11 mouse cellular contexts compared by ENCODE assay signal in genomic region chr17:36178938-36179337, GRCm38 (mm10). TPM values are rescaled to one million over a fixed set of nuclear protein-coding genes. Genes with fewer than 3 reads are reported as not detected.
DNase-seq lines count a peak whose midpoint lies in the region; ATAC-seq and TF ChIP-seq lines count a peak whose summit lies in the region.
"Not testable (repeated sequence)": the region's sequence is repeated elsewhere in the genome, so short reads cannot be mapped to it uniquely, and the experiment has no call there.
"Had no signal": no experiment of that assay in that cellular context is flagged by ENCODE, and none has a peak within 500 bp of the region (broad histone marks: within the 10 kb centered on the region; RNA-seq: fewer than 3 reads in every experiment).

No protein-coding gene starts in this region.

- H3K27ac ChIP-seq in embryonic facial prominence, embryonic 13.5 days; heart, embryonic 11.5 days (ENCODE audit: low read depth, low read length); hindbrain, postnatal 0 days; limb, embryonic 12.5 days; neural tube, embryonic 14.5 days (ENCODE audit: low read depth, low read length): not testable (repeated sequence)

- peak overlapping the region; percentile 64 for H3K9ac ChIP-seq in embryonic facial prominence, embryonic 13.5 days
- not testable (repeated sequence) for H3K9ac ChIP-seq in heart, embryonic 11.5 days (ENCODE audit: low read depth, low read length); hindbrain, postnatal 0 days (replicated peaks; ENCODE audit: low read length); neural tube, embryonic 14.5 days (replicated peaks; ENCODE audit: low read depth, low read length)
- H3K9ac ChIP-seq in limb, embryonic 12.5 days (replicated peaks) = peak overlapping the region; percentile 40; the same call in 1 of the 2 replicates

- H3K4me1 ChIP-seq in embryonic facial prominence, embryonic 13.5 days; heart, embryonic 11.5 days (ENCODE audit: control insufficient read depth, insufficient read depth, low read length); hindbrain, postnatal 0 days (ENCODE audit: insufficient read depth, low read length); limb, embryonic 12.5 days (replicated peaks); neural tube, embryonic 14.5 days (ENCODE audit: control insufficient read depth, insufficient read depth, low read length): not testable (repeated sequence)

- peak; percentile 17 for DNase-seq in hindbrain, postnatal 0 days (ENCODE audit: low spot score)
- peak; percentile 12 for DNase-seq in lung, postnatal 10 days
- DNase-seq in thymus, postnatal 10 days (ENCODE audit: low spot score in 2 of 2) = peak; percentile 52 to 60

- H3K4me2 ChIP-seq in embryonic facial prominence, embryonic 13.5 days = peak overlapping the region; percentile 71
- peak overlapping the region; percentile 65 for H3K4me2 ChIP-seq in heart, embryonic 11.5 days
- H3K4me2 ChIP-seq in hindbrain, postnatal 0 days (ENCODE audit: low read depth, low read length) = peak overlapping the region; percentile 47; the same call in 1 of the 2 replicates
- H3K4me2 ChIP-seq in limb, embryonic 12.5 days = peak overlapping the region; percentile 68
- H3K4me2 ChIP-seq in neural tube, embryonic 14.5 days (ENCODE audit: low read depth, low read length) = peak overlapping the region; percentile 36

- peak overlapping the region; percentile 47 for H3K4me3 ChIP-seq in embryonic facial prominence, embryonic 13.5 days
- H3K4me3 ChIP-seq in heart, embryonic 11.5 days (ENCODE audit: low read depth, low read length) = peak overlapping the region; percentile 35
- peak overlapping the region; percentile 26 for H3K4me3 ChIP-seq in hindbrain, postnatal 0 days (ENCODE audit: low read length)
- peak overlapping the region; percentile 41 for H3K4me3 ChIP-seq in limb, embryonic 12.5 days (replicated peaks)
- H3K4me3 ChIP-seq in neural tube, embryonic 14.5 days (ENCODE audit: low read depth, low read length) = peak overlapping the region; percentile 17

- H3K36me3 ChIP-seq in embryonic facial prominence, embryonic 13.5 days; heart, embryonic 11.5 days (ENCODE audit: control insufficient read depth, insufficient read depth, low read length); hindbrain, postnatal 0 days (ENCODE audit: insufficient read depth, low read length); limb, embryonic 12.5 days; neural tube, embryonic 14.5 days (ENCODE audit: control insufficient read depth, insufficient read depth, low read length): not testable (repeated sequence)

- H3K27me3 ChIP-seq in embryonic facial prominence, embryonic 13.5 days = peaks cover 50% of the 10 kb centered on the region
- H3K27me3 ChIP-seq in heart, embryonic 11.5 days (ENCODE audit: control insufficient read depth, insufficient read depth, low read length) = peaks cover 18% of the 10 kb centered on the region
- H3K27me3 ChIP-seq in hindbrain, postnatal 0 days (ENCODE audit: insufficient read depth, low read length); neural tube, embryonic 14.5 days (ENCODE audit: control insufficient read depth, insufficient read depth, low read length): not testable (repeated sequence)
- H3K27me3 ChIP-seq in limb, embryonic 12.5 days = peaks cover 45% of the 10 kb centered on the region

- ATAC-seq in activated CD4-positive, CD25-positive, alpha-beta regulatory T cell, adult 4 months = peak; percentile 52
- ATAC-seq in embryonic facial prominence, embryonic 13.5 days (ENCODE audit: insufficient number of reproducible peaks, insufficient read depth, low FRiP score, low TSS enrichment, low read depth); heart, embryonic 11.5 days (replicated peaks; ENCODE audit: insufficient number of reproducible peaks, low FRiP score, low TSS enrichment); hindbrain, postnatal 0 days; neural tube, embryonic 14.5 days (ENCODE audit: low read depth): not testable (repeated sequence)
- ATAC-seq in limb, embryonic 12.5 days (ENCODE audit: insufficient number of reproducible peaks, insufficient read depth, low FRiP score, low TSS enrichment, low read depth) = 0 out of 2 replicates have a peak, but pooled peaks have one; percentile 59

- H3K9me3 ChIP-seq in embryonic facial prominence, embryonic 13.5 days; heart, embryonic 11.5 days (replicated peaks; ENCODE audit: control insufficient read depth, low read length); hindbrain, postnatal 0 days (ENCODE audit: low read length); limb, embryonic 12.5 days; neural tube, embryonic 14.5 days (ENCODE audit: control insufficient read depth, low read length): not testable (repeated sequence)

- WGBS in embryonic facial prominence, embryonic 13.5 days = under 1% methylated on average over 40 of the region's 40 CpGs
- WGBS in heart, embryonic 11.5 days (ENCODE audit: insufficient replicate concordance) = under 1% methylated on average over 40 of the region's 40 CpGs
- 1% methylated on average over 40 of the region's 40 CpGs for WGBS in hindbrain, postnatal 0 days
- 0% methylated on average over 38 of the region's 40 CpGs for WGBS in limb, embryonic 12.5 days
- WGBS in neural tube, embryonic 14.5 days = under 1% methylated on average over 39 of the region's 40 CpGs

- TF ChIP-seq CTCF in hindbrain, postnatal 0 days (IDR thresholded peaks at IDR 0.05; ENCODE audit: low read depth) = not testable (repeated sequence)

RNA-seq across cellular contexts. Expression of gene Gm8909, which starts 10.6 kb away (rescaled TPM):
- 1 to 10 TPM; 1.3 to 5.2 TPM for polyA plus RNA-seq in activated CD4-positive, CD25-positive, alpha-beta regulatory T cell, adult 4 months (2017; shearing (Covaris generic))
- 0.26 TPM in 1 of 2 replicates, not detected in the other for polyA plus RNA-seq in embryonic facial prominence, embryonic 13.5 days (2015; fragmentation: Nextera tagmentation; extraction: Ambion mirVana)
- not detected in 2 replicates for polyA plus RNA-seq in heart, embryonic 11.5 days (2014; fragmentation: Nextera tagmentation; extraction: Ambion mirVana)
- not detected in 2 replicates for total RNA-seq in hindbrain, postnatal 0 days (2014; rRNA removed)
- 0.28 and 0.35 TPM in 2 replicates for polyA plus RNA-seq in hindbrain, postnatal 0 days (2015; fragmentation: Nextera tagmentation; extraction: Ambion mirVana)
- polyA plus RNA-seq in limb, embryonic 12.5 days (2016; fragmentation: Nextera tagmentation; extraction: Ambion mirVana) = not detected in 2 replicates
- polyA plus RNA-seq in neural tube, embryonic 14.5 days (2014; fragmentation: Nextera tagmentation; extraction: Ambion mirVana) = not detected in 2 replicates
- total RNA-seq: gastrocnemius, adult 18-20 months; left cerebral cortex, postnatal 25 days had no signal

RNA-seq across cellular contexts. Expression of gene H2-T3, which starts 11.1 kb away (rescaled TPM):
- 1 to 10 TPM in 1 of 2 experiments, not detected in 1; 5.7 TPM for polyA plus RNA-seq in activated CD4-positive, CD25-positive, alpha-beta regulatory T cell, adult 4 months (2017; shearing (Covaris generic))
- 0.80 TPM in 1 of 2 replicates, not detected in the other for polyA plus RNA-seq in embryonic facial prominence, embryonic 13.5 days (2015; fragmentation: Nextera tagmentation; extraction: Ambion mirVana)
- not detected in 2 replicates for polyA plus RNA-seq in heart, embryonic 11.5 days (2014; fragmentation: Nextera tagmentation; extraction: Ambion mirVana)
- total RNA-seq in hindbrain, postnatal 0 days (2014; rRNA removed) = not detected in 2 replicates
- not detected in 2 replicates for polyA plus RNA-seq in hindbrain, postnatal 0 days (2015; fragmentation: Nextera tagmentation; extraction: Ambion mirVana)
- polyA plus RNA-seq in limb, embryonic 12.5 days (2016; fragmentation: Nextera tagmentation; extraction: Ambion mirVana) = not detected in 2 replicates
- polyA plus RNA-seq in neural tube, embryonic 14.5 days (2014; fragmentation: Nextera tagmentation; extraction: Ambion mirVana) = not detected in 2 replicates
- total RNA-seq: adrenal gland, postnatal 4 days; gastrocnemius, adult 18-20 months; left cerebral cortex, postnatal 25 days had no signal

RNA-seq across cellular contexts. Expression of gene Gm7030, which starts 49.7 kb away (rescaled TPM):
- not detected for polyA plus RNA-seq in activated CD4-positive, CD25-positive, alpha-beta regulatory T cell, adult 4 months (2017; shearing (Covaris generic))
- polyA plus RNA-seq in embryonic facial prominence, embryonic 13.5 days (2015; fragmentation: Nextera tagmentation; extraction: Ambion mirVana) = not detected in 2 replicates
- not detected in 2 replicates for polyA plus RNA-seq in heart, embryonic 11.5 days (2014; fragmentation: Nextera tagmentation; extraction: Ambion mirVana)
- not detected in 2 replicates for total RNA-seq in hindbrain, postnatal 0 days (2014; rRNA removed)
- polyA plus RNA-seq in hindbrain, postnatal 0 days (2015; fragmentation: Nextera tagmentation; extraction: Ambion mirVana) = not detected in 2 replicates
- not detected in 2 replicates for polyA plus RNA-seq in limb, embryonic 12.5 days (2016; fragmentation: Nextera tagmentation; extraction: Ambion mirVana)
- polyA plus RNA-seq in neural tube, embryonic 14.5 days (2014; fragmentation: Nextera tagmentation; extraction: Ambion mirVana) = not detected in 2 replicates
- total RNA-seq: adrenal gland, postnatal 4 days; gastrocnemius, adult 18-20 months; left cerebral cortex, postnatal 25 days had no signal

RNA-seq across cellular contexts. Expression of gene Gm19684, which starts 57.5 kb away (rescaled TPM):
- 1 to 10 TPM in 1 of 2 experiments, under 1 TPM in 1; 0.70 to 4.4 TPM for polyA plus RNA-seq in activated CD4-positive, CD25-positive, alpha-beta regulatory T cell, adult 4 months (2017; shearing (Covaris generic))
- not detected in 2 replicates for polyA plus RNA-seq in embryonic facial prominence, embryonic 13.5 days (2015; fragmentation: Nextera tagmentation; extraction: Ambion mirVana)
- polyA plus RNA-seq in heart, embryonic 11.5 days (2014; fragmentation: Nextera tagmentation; extraction: Ambion mirVana) = not detected in 2 replicates
- total RNA-seq in hindbrain, postnatal 0 days (2014; rRNA removed) = not detected in 2 replicates
- polyA plus RNA-seq in hindbrain, postnatal 0 days (2015; fragmentation: Nextera tagmentation; extraction: Ambion mirVana) = not detected in 2 replicates
- polyA plus RNA-seq in limb, embryonic 12.5 days (2016; fragmentation: Nextera tagmentation; extraction: Ambion mirVana) = not detected in 2 replicates
- not detected in 2 replicates for polyA plus RNA-seq in neural tube, embryonic 14.5 days (2014; fragmentation: Nextera tagmentation; extraction: Ambion mirVana)
- total RNA-seq: gastrocnemius, adult 18-20 months; left cerebral cortex, postnatal 25 days had no signal
